Mouse (Mus musculus): Measurements from ENCODE around the gene Clcf1.
"Not testable (repeated sequence)": the region's sequence is repeated elsewhere in the genome, so short reads cannot be mapped to it uniquely, and the experiment has no call there.

Clcf1 gene

GRCm38 (mm10) chr19:4234548-4234947 lies 20.5 kb downstream of the Clcf1 start:
- H3K36me3 ChIP-seq (ENCODE audit: insufficient read depth, low read length) = no peaks in the 10 kb centered on the region
- peaks cover 34% of the 10 kb centered on the region for H3K4me1 ChIP-seq (replicated peaks; ENCODE audit: low read depth, low read length)
- H3K4me3 ChIP-seq (replicated peaks; ENCODE audit: low read length) = no peak overlapping the region
- H3K9me3 ChIP-seq (ENCODE audit: low read length) = no peaks in the 10 kb centered on the region
- H3K27me3 ChIP-seq (ENCODE audit: insufficient read depth, low read length) = peaks cover 5% of the 10 kb centered on the region; the same call in 1 of the 2 replicates
- no peak for TF ChIP-seq CTCF (conservative IDR thresholded peaks at IDR 0.05; ENCODE audit: low read length)
- no peak for TF ChIP-seq POU5F1 (IDR thresholded peaks at IDR 0.05; ENCODE audit: borderline replicate concordance, low read length)
- TF ChIP-seq NANOG (IDR thresholded peaks at IDR 0.05; ENCODE audit: borderline replicate concordance, low read length) = no peak

- Histone ChIP-seq H3K9me3 (ENCODE audit: low read length) (no peaks in the 10 kb centered on the region), H3K4me1 (replicated peaks; ENCODE audit: low read depth, low read length) (peaks cover 7% of the 10 kb centered on the region; the same call in 1 of the 2 replicates), H3K36me3 (ENCODE audit: insufficient read depth, low read length) (no peaks in the 10 kb centered on the region), H3K4me3 (replicated peaks; ENCODE audit: low read length) (no peak overlapping the region), H3K27me3 (ENCODE audit: insufficient read depth, low read length) (peaks cover 2% of the 10 kb centered on the region; the same call in 1 of the 2 replicates)
- no peak for TF ChIP-seq CTCF (conservative IDR thresholded peaks at IDR 0.05; ENCODE audit: low read length)
- no peak for TF ChIP-seq NANOG (IDR thresholded peaks at IDR 0.05; ENCODE audit: borderline replicate concordance, low read length)
Observed at GRCm38 (mm10) chr19:4240247-4240668, 26.2 kb downstream of the Clcf1 start.

GRCm38 (mm10) chr19:4242416-4242815 lies 28.4 kb downstream of the Clcf1 start:
- H3K27me3 ChIP-seq (ENCODE audit: insufficient read depth, low read length) = peaks cover 2% of the 10 kb centered on the region; the same call in 1 of the 2 replicates
- TF ChIP-seq CTCF (conservative IDR thresholded peaks at IDR 0.05; ENCODE audit: low read length) (no peak), NANOG (IDR thresholded peaks at IDR 0.05; ENCODE audit: borderline replicate concordance, low read length) (no peak), POU5F1 (IDR thresholded peaks at IDR 0.05; ENCODE audit: borderline replicate concordance, low read length) (no peak)
- H3K36me3 ChIP-seq (ENCODE audit: insufficient read depth, low read length) = no peaks in the 10 kb centered on the region
- H3K9me3 ChIP-seq (ENCODE audit: low read length) = no peaks in the 10 kb centered on the region
- no peak overlapping the region for H3K4me3 ChIP-seq (replicated peaks; ENCODE audit: low read length)
- H3K4me1 ChIP-seq (replicated peaks; ENCODE audit: low read depth, low read length) = no peaks in the 10 kb centered on the region; the same call in 1 of the 2 replicates

DNA sequence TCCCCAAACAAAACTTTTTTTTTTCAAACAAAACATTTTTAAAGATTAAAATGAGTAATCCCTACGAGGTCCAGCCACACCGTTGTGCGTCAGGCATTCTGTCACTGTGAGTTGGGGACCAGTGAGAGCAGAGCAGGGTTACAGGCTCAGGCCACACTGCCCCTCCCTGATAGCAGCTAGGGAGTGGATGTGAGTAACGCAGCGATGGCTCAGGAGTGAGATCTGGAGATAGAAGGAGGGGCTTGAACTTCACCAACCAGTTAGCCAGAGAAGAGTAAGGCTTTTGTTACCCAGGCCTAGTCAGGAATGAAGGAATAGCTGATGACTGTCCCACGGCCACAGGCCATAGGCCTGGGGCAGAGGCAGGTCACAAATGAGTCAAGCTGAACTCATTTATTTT lies 30.7 kb downstream of the Clcf1 start:
- H3K27me3 ChIP-seq (ENCODE audit: insufficient read depth, low read length) = no peaks in the 10 kb centered on the region
- H3K4me3 ChIP-seq (replicated peaks; ENCODE audit: low read length) = no peak overlapping the region
- no peaks in the 10 kb centered on the region; the same call in 1 of the 2 replicates for H3K4me1 ChIP-seq (replicated peaks; ENCODE audit: low read depth, low read length)
- H3K36me3 ChIP-seq (ENCODE audit: insufficient read depth, low read length) = no peaks in the 10 kb centered on the region
- no peak for TF ChIP-seq POU5F1 (IDR thresholded peaks at IDR 0.05; ENCODE audit: borderline replicate concordance, low read length)
- no peak for TF ChIP-seq NANOG (IDR thresholded peaks at IDR 0.05; ENCODE audit: borderline replicate concordance, low read length)
- TF ChIP-seq CTCF (conservative IDR thresholded peaks at IDR 0.05; ENCODE audit: low read length) = no peak
- H3K9me3 ChIP-seq (ENCODE audit: low read length) = no peaks in the 10 kb centered on the region

DNA sequence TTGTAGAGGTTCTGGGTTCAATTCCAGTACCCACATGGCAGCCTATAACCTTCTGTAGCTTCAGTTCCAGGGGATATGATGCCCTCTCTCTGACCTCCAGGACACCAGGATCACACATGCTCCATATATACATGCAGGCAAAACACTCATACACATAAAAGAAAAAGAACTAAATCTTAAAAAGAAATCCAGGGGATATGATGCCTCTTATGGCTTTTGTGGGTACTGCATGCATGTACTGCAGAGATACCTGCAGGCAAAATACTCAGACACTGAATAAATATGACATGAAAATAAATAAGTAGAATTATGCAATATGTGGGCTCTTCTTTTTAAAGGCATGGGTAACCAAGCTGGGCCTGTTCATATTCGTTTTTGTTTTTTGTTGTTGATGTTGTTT lies 33.0 kb downstream of the Clcf1 start:
- Histone ChIP-seq H3K36me3 (ENCODE audit: insufficient read depth, low read length) (no peaks in the 10 kb centered on the region), H3K4me3 (replicated peaks; ENCODE audit: low read length) (no peak overlapping the region)
- TF ChIP-seq POU5F1 (IDR thresholded peaks at IDR 0.05; ENCODE audit: borderline replicate concordance, low read length) = no peak
- TF ChIP-seq CTCF (conservative IDR thresholded peaks at IDR 0.05; ENCODE audit: low read length) = peak; percentile 70
- TF ChIP-seq NANOG (IDR thresholded peaks at IDR 0.05; ENCODE audit: borderline replicate concordance, low read length) = no peak

GRCm38 (mm10) chr19:4248683-4249082 lies 34.6 kb downstream of the Clcf1 start:
- not testable (repeated sequence) for H3K9me3 ChIP-seq (ENCODE audit: low read length); H3K4me3 ChIP-seq (replicated peaks; ENCODE audit: low read length); H3K36me3 ChIP-seq (ENCODE audit: insufficient read depth, low read length); H3K4me1 ChIP-seq (replicated peaks; ENCODE audit: low read depth, low read length); H3K27me3 ChIP-seq (ENCODE audit: insufficient read depth, low read length)

More for the DNA sequence above, 33.0 kb downstream of the Clcf1 start:
- H3K9me3 ChIP-seq (ENCODE audit: low read length) = no peaks in the 10 kb centered on the region
- no peaks in the 10 kb centered on the region for H3K27me3 ChIP-seq (ENCODE audit: insufficient read depth, low read length)
- H3K4me1 ChIP-seq (replicated peaks; ENCODE audit: low read depth, low read length) = no peaks in the 10 kb centered on the region; the same call in 1 of the 2 replicates

- Histone ChIP-seq H3K36me3 (ENCODE audit: insufficient read depth, low read length) (no peaks in the 10 kb centered on the region), H3K27me3 (ENCODE audit: insufficient read depth, low read length) (peaks cover 5% of the 10 kb centered on the region; the same call in 1 of the 2 replicates), H3K4me1 (replicated peaks; ENCODE audit: low read depth, low read length) (peaks cover 19% of the 10 kb centered on the region), H3K4me3 (replicated peaks; ENCODE audit: low read length) (no peak overlapping the region), H3K9me3 (ENCODE audit: low read length) (no peaks in the 10 kb centered on the region)
- TF ChIP-seq POU5F1 (IDR thresholded peaks at IDR 0.05; ENCODE audit: borderline replicate concordance, low read length) = no peak
- no peak for TF ChIP-seq CTCF (conservative IDR thresholded peaks at IDR 0.05; ENCODE audit: low read length)
- TF ChIP-seq NANOG (IDR thresholded peaks at IDR 0.05; ENCODE audit: borderline replicate concordance, low read length) = no peak
Observed at GRCm38 (mm10) chr19:4254230-4254629, 40.2 kb downstream of the Clcf1 start.

GRCm38 (mm10) chr19:4255583-4256162 lies 41.6 kb downstream of the Clcf1 start:
- Histone ChIP-seq H3K36me3 (ENCODE audit: insufficient read depth, low read length) (no peaks in the 10 kb centered on the region), H3K9me3 (ENCODE audit: low read length) (no peaks in the 10 kb centered on the region)
- TF ChIP-seq CTCF (conservative IDR thresholded peaks at IDR 0.05; ENCODE audit: low read length) = peak; percentile 68
- no peak for TF ChIP-seq POU5F1 (IDR thresholded peaks at IDR 0.05; ENCODE audit: borderline replicate concordance, low read length)
- no peak for TF ChIP-seq NANOG (IDR thresholded peaks at IDR 0.05; ENCODE audit: borderline replicate concordance, low read length)

More at GRCm38 (mm10) chr19:4255583-4256162, 41.6 kb downstream of the Clcf1 start:
- H3K27me3 ChIP-seq (ENCODE audit: insufficient read depth, low read length) = peaks cover 5% of the 10 kb centered on the region; the same call in 1 of the 2 replicates
- no peak overlapping the region for H3K4me3 ChIP-seq (replicated peaks; ENCODE audit: low read length)
- H3K4me1 ChIP-seq (replicated peaks; ENCODE audit: low read depth, low read length) = peaks cover 19% of the 10 kb centered on the region
